Mouse (Mus musculus): ENCODE measurements at regions not wholly inside any gene's neighbourhood (a gene's known extent, or its start where the extent isn't known, plus 50 kb on each side); places are given as distances from the start of the nearest gene placed in this dataset.

- no peak for DNase-seq
Measured at GRCm38 (mm10) chr1:91685031-91685430, 116.2 kb upstream of the Twist2 start.

- no peak for DNase-seq
Measured at GRCm38 (mm10) chr1:91685789-91686188, 115.5 kb upstream of the Twist2 start.

GRCm38 (mm10) chr1:91691601-91692000, 109.7 kb upstream of the Twist2 start:
- DNase-seq, result no peak

GRCm38 (mm10) chr1:91692709-91693460, 108.4 kb upstream of the Twist2 start:
- DNase-seq, result no peak

- no peak for DNase-seq
Measured at GRCm38 (mm10) chr1:91697053-91697452, 104.2 kb upstream of the Twist2 start.

- no peak for DNase-seq
Measured at GRCm38 (mm10) chr1:91701475-91701874, 99.8 kb upstream of the Twist2 start.

GRCm38 (mm10) chr1:91702021-91702420, 99.2 kb upstream of the Twist2 start:
- DNase-seq, result no peak

GRCm38 (mm10) chr1:91702737-91703136, 98.5 kb upstream of the Twist2 start:
- DNase-seq, result no peak

GRCm38 (mm10) chr1:91705451-91705850, 95.8 kb upstream of the Twist2 start:
- DNase-seq, result no peak

GRCm38 (mm10) chr1:91708550-91709243, 92.6 kb upstream of the Twist2 start:
- DNase-seq, result no peak

GRCm38 (mm10) chr1:91709244-91709600, 92.0 kb upstream of the Twist2 start:
- DNase-seq, result no peak

- DNase-seq, result no peak
Measured at GRCm38 (mm10) chr1:91713131-91713530, 88.1 kb upstream of the Twist2 start.

GRCm38 (mm10) chr1:91714266-91714665, 87.0 kb upstream of the Twist2 start:
- DNase-seq, result no peak

- no peak for DNase-seq
Measured at GRCm38 (mm10) chr1:91715341-91715740, 85.9 kb upstream of the Twist2 start.

- DNase-seq, result no peak
Measured at GRCm38 (mm10) chr1:91715791-91716190, 85.5 kb upstream of the Twist2 start.

GRCm38 (mm10) chr1:91716836-91717235, 84.4 kb upstream of the Twist2 start:
- no peak for DNase-seq

GRCm38 (mm10) chr1:91717961-91718360, 83.3 kb upstream of the Twist2 start:
- DNase-seq, result no peak

GRCm38 (mm10) chr1:91729246-91729645, 72.0 kb upstream of the Twist2 start:
- no peak for DNase-seq

GRCm38 (mm10) chr1:91730281-91730680, 71.0 kb upstream of the Twist2 start:
- DNase-seq, result no peak

GRCm38 (mm10) chr1:91731703-91732102, 69.6 kb upstream of the Twist2 start:
- DNase-seq, result no peak

- DNase-seq, result no peak
Measured at GRCm38 (mm10) chr1:91732461-91732861, 68.8 kb upstream of the Twist2 start.

GRCm38 (mm10) chr1:91734731-91735130, 66.5 kb upstream of the Twist2 start:
- no peak for DNase-seq

GRCm38 (mm10) chr1:91735436-91735835, 65.8 kb upstream of the Twist2 start:
- DNase-seq, result no peak

- DNase-seq, result no peak
Measured at GRCm38 (mm10) chr1:91740661-91741060, 60.6 kb upstream of the Twist2 start.

GRCm38 (mm10) chr1:91742031-91742430, 59.2 kb upstream of the Twist2 start:
- DNase-seq, result no peak

All from kidney, adult 9 months (tissue).